Mouse (Mus musculus) small intestine, adult 2 months (tissue): ENCODE data around the gene Fcgrt.

Experiments used
- CTCF ChIP-seq: fragments of 200-500 bp; IDR thresholded peaks from 2 replicates; pipeline ENCODE4 v1.5.1; 2012; ENCODE audit warnings: low read depth, mild to moderate bottlenecking, control low read depth, inconsistent platforms, low read length, moderate library complexity, mixed read lengths; ENCODE audit not compliant: insufficient replicate concordance, insufficient read length; ENCODE audit errors: extremely low read depth
- POLR2A ChIP-seq: fragments of 200-500 bp; IDR thresholded peaks from 2 replicates; pipeline ENCODE4 v1.6.1; 2012; ENCODE audit warnings: low read depth, mild to moderate bottlenecking, control low read depth, inconsistent platforms, low read length, moderate library complexity

GRCm38 (mm10) chr7:45079856-45080255, 23.8 kb downstream of the Fcgrt start:
- TF ChIP-seq POLR2A (0 out of 2 replicates have a peak, but pooled peaks have one; percentile 19), CTCF (peak; percentile 91)
